Mouse (Mus musculus) frontal cortex, postnatal 10 days (tissue): ENCODE results near the gene Pgam5.
A peak's percentile ranks its signal among the peaks of the same experiment; 100 is the strongest.

Source experiments
- DNase-seq, 2 experiments: peaks; one replicate each; pipeline ENCODE4 v3.0.0; 2022; ENCODE audit warnings: low spot score in 2 of 2, mixed read lengths in 1 of 2

Pgam5 gene

GRCm38 (mm10) chr5:110269141-110270101, at the start of gene Pgam5:
Gene Pgam5, minus strand, starts transcription at chr5:110269913.
- peak; percentile 73 to 86 for DNase-seq

GRCm38 (mm10) chr5:110313127-110313526, 43.4 kb upstream of the Pgam5 start:
- DNase-seq, result no peak

- no peak for DNase-seq
Measured at GRCm38 (mm10) chr5:110308861-110309260, 39.1 kb upstream of the Pgam5 start.

DNA sequence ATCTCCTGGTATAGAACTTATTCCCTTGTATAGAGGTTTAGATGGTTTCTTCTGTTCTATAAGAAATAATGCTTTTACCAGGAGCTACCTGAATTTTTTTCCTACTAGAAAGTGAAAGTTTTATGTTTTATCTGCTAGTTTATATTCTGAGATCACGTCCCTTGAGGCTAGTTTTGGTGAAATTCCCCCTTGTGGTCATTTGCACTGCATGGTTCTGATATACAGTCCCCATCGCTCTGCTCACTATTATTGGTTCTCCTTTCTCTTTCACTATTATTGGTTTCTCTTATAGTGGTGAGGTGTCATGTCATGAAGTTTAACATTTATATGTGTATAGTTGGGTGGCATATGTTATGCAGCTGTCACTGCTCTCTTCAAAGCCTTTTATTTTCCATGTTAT, 30.9 kb upstream of the Pgam5 start:
- no peak for DNase-seq

GRCm38 (mm10) chr5:110296637-110297036, 26.9 kb upstream of the Pgam5 start:
- DNase-seq, result no peak

DNA sequence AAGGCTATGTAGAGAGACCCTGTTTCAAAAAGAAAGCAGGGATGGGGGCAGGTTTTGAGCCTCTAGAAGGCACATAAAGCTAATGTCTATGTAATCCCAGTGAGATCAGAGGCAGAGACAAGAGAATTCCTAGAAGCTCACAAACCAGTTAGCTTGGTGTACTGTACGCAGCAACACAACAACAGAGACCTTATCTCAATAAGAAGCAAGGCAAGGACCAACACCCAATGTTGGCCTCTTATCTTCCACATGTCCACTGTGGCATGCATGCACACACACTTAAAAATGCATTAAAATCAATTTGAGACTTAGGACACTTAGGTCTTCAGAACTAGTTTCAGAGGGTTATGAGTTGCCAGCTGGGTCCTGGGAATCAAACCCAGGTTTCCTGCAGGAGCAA, 21.9 kb upstream of the Pgam5 start:
- no peak for DNase-seq

GRCm38 (mm10) chr5:110287084-110287475, 17.4 kb upstream of the Pgam5 start:
- no peak for DNase-seq

- DNase-seq, result no peak
Measured at GRCm38 (mm10) chr5:110286446-110287083, 16.9 kb upstream of the Pgam5 start.

DNA sequence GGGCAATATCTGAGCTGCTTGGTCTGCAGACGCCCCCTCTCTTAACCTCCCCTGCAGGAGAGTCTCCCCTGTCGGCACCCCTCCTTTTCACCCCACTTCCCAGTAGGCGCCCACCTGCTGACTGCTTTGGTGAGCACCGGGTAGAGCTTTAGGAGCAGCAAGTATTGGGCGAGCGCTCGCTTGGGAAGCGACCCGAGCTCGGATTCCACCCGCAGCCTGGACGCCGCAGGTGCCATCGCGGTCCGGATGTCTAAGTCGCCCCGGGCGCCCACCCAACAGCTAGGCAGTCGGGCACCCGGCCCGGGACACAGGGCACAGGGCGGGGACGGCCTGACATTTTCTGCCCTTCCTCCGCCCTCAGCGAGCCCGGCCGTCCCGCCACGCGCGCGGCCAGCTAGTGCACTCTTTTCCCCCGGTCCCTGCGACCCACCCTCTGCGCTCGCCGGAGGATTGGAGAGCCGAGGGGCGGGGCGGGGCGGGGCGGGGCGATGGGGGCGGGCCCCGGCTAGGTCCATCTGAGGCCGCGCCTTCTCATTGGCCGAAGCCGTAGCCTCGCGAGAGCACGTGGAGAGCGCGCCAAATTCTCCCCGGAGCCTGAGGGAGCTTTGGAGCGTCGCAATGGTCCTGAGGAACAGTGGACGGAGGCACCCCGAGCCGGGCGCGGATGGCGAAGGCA, 16.2 kb upstream of the Pgam5 start, which contains the start of the genes Pxmp2 and Pole:
TSS of gene Pxmp2 (minus strand) at position 417 of the 676 bp plus-strand sequence.
TSS of gene Pole (plus strand) at position 537 of the 676 bp plus-strand sequence.
- peak; percentile 66 to 86 for DNase-seq

DNA sequence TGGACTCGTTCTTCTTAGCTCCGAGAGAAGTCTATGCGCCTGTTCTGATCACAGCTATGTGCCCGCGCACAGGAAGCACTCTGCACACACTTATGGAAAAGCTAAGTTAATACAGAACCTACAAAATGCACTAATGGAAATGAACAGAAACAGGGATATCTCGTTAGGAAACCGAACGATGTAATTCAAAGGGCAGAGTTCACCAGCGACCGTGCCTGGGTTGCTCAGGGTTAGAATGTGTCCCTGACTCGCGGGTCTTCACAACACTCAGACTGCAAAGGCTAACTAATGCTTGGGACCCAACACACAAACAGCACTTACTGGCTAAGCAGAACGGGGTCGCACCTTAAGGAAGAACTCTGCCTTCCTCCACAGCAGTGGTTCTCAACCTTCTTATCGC, 15.4 kb upstream of the Pgam5 start:
- DNase-seq, result no peak

GRCm38 (mm10) chr5:110284536-110284935, 14.8 kb upstream of the Pgam5 start:
- peak in 1 of 2 experiments; percentile 27 for DNase-seq

DNA sequence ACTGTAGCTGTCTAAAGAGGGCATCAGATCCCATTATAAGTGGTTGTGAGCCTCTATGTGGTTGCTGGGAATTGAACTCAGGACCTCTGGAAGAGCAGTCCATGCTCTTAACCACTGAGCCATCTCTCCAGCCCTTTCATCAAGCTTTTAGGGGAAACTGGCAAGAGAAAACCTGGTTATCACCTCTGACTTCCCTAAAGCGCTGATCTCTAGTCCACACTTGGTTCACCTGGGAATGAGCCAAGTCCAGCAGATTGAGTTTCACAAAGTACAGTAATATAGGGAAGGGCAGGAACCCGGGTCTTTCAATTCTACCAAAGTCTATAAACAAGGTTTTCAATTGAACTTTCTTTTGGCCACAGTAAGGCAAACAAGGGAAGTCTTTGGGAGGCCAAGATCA, 12.3 kb upstream of the Pgam5 start:
- DNase-seq, result no peak

DNA sequence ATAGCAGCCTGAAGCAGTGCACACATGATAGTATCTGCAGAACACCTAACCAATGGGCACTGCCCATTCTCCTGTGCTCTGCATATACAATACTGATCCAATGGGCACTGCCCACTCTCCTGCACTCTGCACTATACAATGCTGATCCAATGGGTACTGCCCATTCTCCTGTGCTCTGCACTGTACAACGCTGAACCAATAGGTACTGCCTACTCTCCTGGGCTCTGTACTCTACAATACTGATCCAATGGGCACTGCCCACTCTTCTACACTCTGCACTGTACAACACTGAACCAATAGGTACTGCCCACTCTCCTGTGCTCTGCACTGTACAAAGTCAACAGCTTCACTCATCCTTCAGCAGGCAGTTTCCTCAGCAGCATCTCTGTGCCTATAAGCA, 7.2 kb upstream of the Pgam5 start:
- no peak for DNase-seq

DNA sequence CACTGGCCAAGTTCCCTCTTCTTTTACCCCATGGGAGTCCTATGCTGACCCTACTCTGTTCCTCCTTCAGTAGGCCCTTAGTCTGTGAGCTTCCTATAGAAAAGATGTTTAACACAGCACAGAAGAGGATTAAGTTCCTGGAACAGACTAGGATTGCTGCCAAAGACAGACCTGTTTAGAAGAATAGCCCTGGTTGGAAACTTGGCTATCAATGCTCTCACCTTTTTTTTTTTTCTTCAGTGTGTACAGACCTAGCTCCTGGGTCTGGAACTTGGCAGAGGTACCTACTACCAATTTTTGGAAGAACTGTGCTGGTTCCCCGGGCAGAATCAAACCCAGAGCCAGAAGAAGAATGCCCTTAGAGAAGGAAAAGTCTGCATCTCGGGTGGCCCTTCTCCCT, 6.7 kb upstream of the Pgam5 start:
- DNase-seq, result no peak

- no peak for DNase-seq
Measured at GRCm38 (mm10) chr5:110274846-110275245, 5.1 kb upstream of the Pgam5 start.

- no peak for DNase-seq
Measured at GRCm38 (mm10) chr5:110274147-110274546, 4.4 kb upstream of the Pgam5 start.

DNA sequence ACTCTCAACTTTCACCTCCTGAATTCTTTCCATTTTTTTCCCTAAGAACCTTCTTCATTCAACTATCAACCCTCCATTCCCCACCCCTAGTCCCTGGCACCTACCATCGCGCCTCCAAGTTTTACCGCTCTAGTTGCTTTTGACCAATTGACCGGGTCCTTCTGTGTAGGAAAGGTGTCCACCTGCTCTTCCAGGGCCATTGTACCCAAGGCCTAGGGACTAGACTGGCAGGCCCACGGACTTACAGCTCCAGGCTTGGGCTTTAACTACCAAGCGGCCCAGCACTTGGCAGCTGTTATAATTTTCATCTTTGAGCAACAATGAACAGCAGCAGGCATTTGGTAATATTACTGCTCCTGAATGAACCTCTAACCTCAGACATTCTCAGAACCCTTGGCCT, 529 bp upstream of the Pgam5 start:
- DNase-seq, result no peak

- DNase-seq, result no peak
Measured at GRCm38 (mm10) chr5:110266941-110267340, 2.8 kb downstream of the Pgam5 start.

DNA sequence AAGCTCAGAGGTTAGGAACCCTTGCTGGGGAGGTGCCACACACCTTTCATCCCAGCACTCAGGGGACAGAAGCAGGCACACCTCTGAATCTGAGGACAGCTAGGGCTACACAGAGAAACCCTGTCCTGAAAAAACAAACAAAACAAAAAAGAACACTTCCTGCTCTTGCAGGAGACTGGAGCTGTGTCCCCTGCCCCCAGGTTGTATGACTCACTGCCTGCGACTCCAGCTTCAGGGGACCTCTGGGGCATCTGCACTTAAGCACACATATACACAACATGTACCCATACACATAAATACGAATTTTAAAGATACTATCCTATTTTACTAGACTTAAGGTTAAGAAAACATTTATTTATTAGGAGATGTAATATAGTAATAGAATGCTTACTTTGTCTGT, 25.6 kb downstream of the Pgam5 start:
- no peak for DNase-seq

- DNase-seq, result no peak
Measured at GRCm38 (mm10) chr5:110232346-110232745, 37.4 kb downstream of the Pgam5 start.

DNA sequence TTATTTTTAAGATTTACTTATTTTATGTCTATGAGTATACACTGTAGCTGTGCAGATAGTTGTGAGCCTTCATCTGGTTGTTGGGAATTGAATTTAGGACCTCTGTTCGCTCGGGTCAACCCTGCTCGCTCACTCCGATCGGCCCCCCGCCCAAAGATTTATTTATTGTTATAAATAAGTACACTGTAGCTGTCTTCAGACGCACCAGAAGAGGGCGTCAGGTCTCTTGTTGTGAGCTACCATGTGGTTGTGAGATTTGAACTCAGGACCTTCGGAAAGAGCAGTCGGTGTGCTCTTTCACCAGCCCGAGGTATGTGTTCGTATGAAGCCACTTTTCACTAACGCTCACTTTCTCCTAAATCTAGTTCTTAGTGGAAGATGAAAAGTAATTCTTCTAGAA, 38.1 kb downstream of the Pgam5 start:
- DNase-seq, result no peak

GRCm38 (mm10) chr5:110230780-110231461, 38.8 kb downstream of the Pgam5 start, which contains the start of gene Ankle2:
Gene Ankle2, plus strand, starts transcription at chr5:110231004.
- peak; percentile 82 to 92 for DNase-seq
